Mouse (Mus musculus) heart, postnatal 4 days (tissue): ENCODE data around the gene Tiam2. TPM values are rescaled to one million over a fixed set of nuclear protein-coding genes. Genes with fewer than 3 reads are reported as not detected.

ENCODE experiments used
- DNase-seq: peaks from one replicate; pipeline ENCODE4 v3.0.0; 2021
- total RNA-seq, 2 experiments: library from RNA; stranded (reverse); gene quantifications; 2 replicates each; pipeline ENCODE4 v1.2.3; 2021

Gene Tiam2
- total RNA-seq, 2 experiments from 2014 or later, result 7.6 to 7.7 TPM

GRCm38 (mm10) chr17:3396881-3397281, 70.5 kb downstream of the Tiam2 start:
- no peak for DNase-seq

- DNase-seq, result no peak
Observed at GRCm38 (mm10) chr17:3397836-3398235, 71.5 kb downstream of the Tiam2 start.

DNA sequence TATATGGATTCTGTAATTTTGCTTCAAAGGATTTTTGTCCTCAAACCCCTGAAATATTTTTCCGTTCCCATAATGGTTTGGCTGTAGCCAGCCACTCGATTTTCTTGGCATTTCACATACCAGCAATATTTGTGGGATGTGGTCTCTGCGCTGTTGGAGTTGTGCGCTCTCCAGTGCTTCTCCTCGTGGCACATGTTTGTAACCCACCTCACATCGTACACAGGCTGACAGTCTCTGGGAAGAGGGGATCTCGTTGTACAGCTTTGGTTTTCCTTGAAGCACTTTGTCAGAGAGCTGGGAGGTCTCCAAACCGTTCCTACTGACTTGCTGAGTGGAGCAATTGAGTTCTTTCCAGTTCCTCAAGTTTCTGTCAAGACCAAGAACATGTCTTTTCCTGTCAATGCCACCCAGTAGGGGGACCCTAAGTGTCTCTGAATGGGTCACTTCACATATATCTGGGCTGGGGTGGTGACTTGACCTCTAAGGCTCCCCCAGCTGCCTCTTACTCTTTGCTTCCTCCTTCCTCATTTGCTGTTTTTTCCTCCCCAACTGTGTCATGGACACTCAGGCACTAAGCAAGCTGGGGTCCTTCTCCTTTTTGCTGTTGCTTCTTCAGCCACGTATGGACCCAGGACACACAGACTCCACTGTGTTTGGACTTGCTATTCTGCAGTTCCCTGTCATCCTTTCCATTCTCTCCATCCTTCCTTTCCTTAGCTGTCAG, 79.1 kb downstream of the Tiam2 start:
- no peak for DNase-seq

DNA sequence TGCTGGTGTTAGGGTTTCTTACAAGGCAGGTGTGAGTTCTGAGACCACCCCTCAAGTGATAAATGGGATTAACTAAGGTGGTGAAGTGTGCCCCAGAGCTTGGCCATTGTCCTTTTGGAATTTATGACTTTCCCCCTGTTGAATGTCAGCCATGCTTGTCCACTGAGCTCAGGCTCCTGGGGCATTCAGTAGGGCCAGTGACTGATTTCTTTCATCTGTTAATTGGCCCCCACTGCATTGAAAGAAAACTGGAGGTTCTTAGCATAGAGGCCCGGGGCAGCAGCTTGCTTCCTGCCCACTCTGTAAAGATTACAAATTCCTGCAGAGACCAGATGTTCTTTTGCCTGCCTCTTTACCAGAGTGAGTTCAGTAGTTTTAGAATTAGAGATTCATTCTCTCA, 80.7 kb downstream of the Tiam2 start:
- no peak for DNase-seq

- no peak for DNase-seq
Observed at GRCm38 (mm10) chr17:3410307-3410706, 83.9 kb downstream of the Tiam2 start.

GRCm38 (mm10) chr17:3412771-3413170, 86.4 kb downstream of the Tiam2 start:
- no peak for DNase-seq

DNA sequence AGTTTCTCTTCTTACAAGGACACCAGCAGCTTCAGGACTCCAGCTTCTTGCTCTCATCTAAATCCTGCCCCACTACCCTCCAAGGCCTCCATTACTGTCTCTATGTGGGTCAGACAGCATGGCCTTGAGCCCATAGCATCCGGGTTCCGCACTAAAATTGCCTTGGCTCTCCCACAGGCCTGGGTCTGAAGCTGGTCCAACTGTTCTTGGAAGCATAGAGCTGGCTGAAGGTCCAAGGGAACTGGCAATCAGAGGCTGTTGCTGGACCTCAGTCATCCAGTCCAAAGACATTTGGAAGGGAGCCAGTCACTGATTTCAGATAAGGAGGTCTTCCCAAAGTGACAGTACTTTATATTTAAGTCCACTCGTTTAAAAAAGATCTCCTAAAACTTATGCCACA, 89.2 kb downstream of the Tiam2 start:
- peak; percentile 46 for DNase-seq

- DNase-seq, result no peak
Observed at GRCm38 (mm10) chr17:3416401-3416800, 90.0 kb downstream of the Tiam2 start.

GRCm38 (mm10) chr17:3419368-3419928, 93.1 kb downstream of the Tiam2 start:
- no peak for DNase-seq

GRCm38 (mm10) chr17:3420148-3420547, 93.8 kb downstream of the Tiam2 start:
- no peak for DNase-seq

GRCm38 (mm10) chr17:3423416-3423815, 97.0 kb downstream of the Tiam2 start:
- peak; percentile 28 for DNase-seq

DNA sequence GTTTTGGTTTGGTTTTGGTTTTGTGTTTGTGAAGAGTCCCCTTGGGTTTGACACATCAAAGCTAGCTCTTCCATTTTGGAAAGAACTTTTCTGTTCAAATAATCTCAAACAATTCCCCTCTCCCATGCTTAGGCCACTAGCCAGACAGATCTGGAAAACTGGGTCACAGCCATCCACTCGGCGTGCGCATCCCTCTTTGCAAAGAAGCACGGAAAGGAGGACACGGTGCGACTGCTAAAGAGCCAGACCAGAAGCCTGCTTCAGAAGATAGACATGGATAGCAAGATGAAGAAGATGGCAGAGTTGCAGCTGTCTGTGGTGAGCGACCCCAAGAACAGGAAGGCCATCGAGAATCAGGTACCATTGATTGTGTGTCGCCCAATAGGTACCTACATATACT, 102.3 kb downstream of the Tiam2 start:
- no peak for DNase-seq

- DNase-seq, result no peak
Observed at GRCm38 (mm10) chr17:3432590-3433498, 106.5 kb downstream of the Tiam2 start.

DNA sequence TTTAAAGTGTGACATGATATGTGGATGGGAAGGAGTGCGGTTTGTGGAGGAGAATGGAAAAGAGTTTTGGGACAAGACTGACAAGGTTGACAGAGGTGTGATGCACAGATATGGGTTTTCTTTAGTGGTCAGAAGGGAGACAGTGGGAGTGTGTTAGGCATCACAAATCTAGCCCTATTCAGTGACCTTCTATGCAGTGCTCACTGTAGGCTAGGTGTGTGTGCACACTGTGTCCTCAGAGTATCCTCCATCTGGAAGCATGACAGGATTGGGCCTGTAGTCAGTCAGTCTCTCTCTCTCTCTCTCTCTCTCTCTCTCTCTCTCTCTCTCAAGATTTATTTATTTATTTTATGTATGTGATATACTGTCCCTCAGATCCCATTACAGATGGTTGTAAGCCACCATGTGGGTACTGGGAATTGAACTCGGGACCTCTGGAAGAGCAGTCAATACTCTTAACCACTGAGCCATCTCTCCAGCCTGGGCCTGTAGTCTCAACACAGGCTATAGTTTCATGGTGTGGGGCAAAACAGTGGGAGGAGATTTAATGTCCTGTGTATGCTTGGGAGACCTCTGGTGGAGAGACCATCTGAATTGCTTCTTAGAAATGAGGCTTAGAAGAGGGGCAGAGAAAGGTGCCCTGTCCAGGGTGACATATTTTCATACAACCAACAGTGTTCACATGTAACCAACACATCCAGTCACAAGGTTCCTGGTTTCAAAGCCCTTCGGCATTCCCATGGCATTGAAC, 107.3 kb downstream of the Tiam2 start:
- no peak for DNase-seq

- DNase-seq, result no peak
Observed at GRCm38 (mm10) chr17:3435299-3435698, 108.9 kb downstream of the Tiam2 start.

DNA sequence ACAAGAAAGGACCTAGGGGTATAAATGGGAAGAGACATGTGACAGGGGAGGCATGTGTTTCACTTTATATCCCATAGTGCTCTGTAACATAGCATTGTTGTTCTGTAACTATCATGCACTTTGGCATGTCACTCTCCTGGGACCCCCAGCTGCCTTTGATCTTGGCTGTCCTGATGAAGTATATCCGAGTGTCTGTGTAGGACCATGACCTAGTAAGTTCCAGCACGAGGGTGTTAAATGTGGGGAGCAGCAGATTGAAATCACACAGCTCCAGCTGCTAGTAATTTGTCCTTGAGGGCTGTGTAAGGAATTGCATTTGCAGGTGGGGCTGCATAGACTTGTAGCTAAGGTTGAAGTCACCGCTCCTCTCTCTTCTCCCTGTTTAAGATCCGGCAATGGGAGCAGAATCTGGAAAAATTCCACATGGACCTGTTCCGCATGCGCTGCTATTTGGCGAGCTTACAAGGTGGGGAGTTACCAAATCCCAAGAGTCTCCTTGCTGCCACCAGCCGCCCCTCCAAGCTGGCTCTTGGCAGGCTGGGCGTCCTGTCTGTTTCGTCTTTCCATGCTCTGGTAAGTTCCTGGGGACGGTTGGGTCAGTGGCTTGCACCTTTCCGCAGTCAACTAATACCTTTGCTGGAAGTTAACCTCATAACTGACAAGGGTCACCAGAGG, 110.6 kb downstream of the Tiam2 start:
- no peak for DNase-seq

- DNase-seq, result no peak
Observed at GRCm38 (mm10) chr17:3442526-3443401, 116.4 kb downstream of the Tiam2 start.

DNA sequence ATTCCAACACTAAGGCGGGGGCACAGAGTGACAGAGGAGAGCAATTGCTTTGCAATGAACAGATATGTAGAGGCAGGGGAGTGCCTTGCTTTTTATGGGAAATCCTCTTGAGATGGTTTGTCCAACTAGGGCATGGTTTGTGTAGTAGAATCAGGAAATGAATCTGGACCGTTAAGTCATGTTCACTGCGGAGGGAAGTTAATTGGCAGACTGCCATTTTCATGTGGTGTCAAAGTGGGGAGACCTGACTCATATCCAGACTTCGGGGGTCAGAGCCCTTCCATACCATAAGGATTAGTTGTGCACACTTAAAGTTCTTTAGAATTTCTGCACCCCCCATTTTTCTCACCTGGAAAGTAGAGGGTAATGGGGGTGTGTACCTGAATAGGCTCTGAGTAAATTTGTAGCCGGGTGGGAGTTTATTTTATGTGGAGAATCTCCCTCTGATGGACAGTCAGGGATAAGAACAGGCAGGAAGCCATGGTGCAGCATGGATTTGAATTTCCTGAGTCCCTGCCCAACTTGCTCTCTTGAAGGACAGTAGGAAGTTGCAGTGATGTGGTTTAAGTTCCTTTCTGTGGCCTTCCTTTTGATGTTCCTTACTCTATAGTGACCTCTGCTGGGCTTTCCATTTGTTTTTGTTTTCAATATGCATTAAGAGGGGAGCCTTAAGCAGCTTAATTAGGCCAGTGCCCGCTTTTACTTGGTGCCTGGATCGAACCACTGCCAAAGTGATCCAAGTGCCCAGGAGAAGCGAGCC, 120.0 kb downstream of the Tiam2 start:
- peak; percentile 32 for DNase-seq

DNA sequence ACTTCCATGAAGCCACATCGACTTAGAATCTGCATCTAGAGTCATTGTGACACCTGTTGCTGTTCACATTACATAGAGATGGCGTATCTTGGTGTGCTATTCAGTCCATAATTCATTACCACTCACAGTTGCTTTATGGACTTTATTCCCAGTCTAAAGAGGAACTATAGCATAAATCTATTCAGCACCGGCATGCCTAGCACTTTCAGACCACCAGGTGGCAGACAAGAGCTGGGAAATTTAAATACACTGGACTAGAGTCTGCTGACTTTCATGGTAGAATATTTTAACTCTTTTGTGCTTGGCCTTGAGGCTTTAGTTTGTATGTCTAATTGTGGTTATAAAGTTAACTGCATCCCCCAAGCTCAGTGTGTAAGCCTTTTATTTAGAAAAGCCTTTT, 122.4 kb downstream of the Tiam2 start:
- peak; percentile 70 for DNase-seq

- peak; percentile 74 for DNase-seq
Observed at GRCm38 (mm10) chr17:3451077-3451476, 124.7 kb downstream of the Tiam2 start.
